Mouse (Mus musculus) cortical plate, adult 2 months (tissue): ENCODE data around the gene Tmem164. TPM values are rescaled to one million over a fixed set of nuclear protein-coding genes. Genes with fewer than 3 reads are reported as not detected.

Source experiments
- H3K27ac ChIP-seq: fragments of 200-500 bp; 2 replicates; pipeline ENCODE4 v1.5.1; 2012; ENCODE audit warnings: low read length, control low read depth, inconsistent platforms; ENCODE audit not compliant: insufficient read depth
- H3K4me1 ChIP-seq: fragments of 200-500 bp; 2 replicates; pipeline ENCODE4 v1.6.1; 2011; ENCODE audit warnings: low read length; ENCODE audit not compliant: control insufficient read depth, insufficient read depth
- H3K4me3 ChIP-seq: fragments of 200-500 bp; 2 replicates; pipeline ENCODE4 v1.5.1; 2011; ENCODE audit warnings: mild to moderate bottlenecking, low read length, control low read depth; ENCODE audit not compliant: insufficient read depth
- CTCF ChIP-seq: fragments of 200-500 bp; IDR thresholded peaks from 2 replicates; pipeline ENCODE4 v1.5.1; 2011; ENCODE audit warnings: mild to moderate bottlenecking, control low read depth, low read length; ENCODE audit not compliant: insufficient read depth; ENCODE audit errors: extremely low read depth
- POLR2A ChIP-seq: fragments of 200-500 bp; IDR thresholded peaks from 2 replicates; pipeline ENCODE4 v1.6.1; 2011; ENCODE audit warnings: mild to moderate bottlenecking, low read length, control low read depth; ENCODE audit not compliant: insufficient read depth; ENCODE audit errors: extremely low read depth
- polyA plus RNA-seq: library from polyadenylated mRNA; depleted of rRNA; stranded (reverse); fragments of >200 nt; gene quantifications from 2 replicates; pipeline ENCODE4 v1.2.3, GENCODE M21; 2012

Tmem164 gene
- polyA plus RNA-seq, 1 experiment, result 17.0 TPM

DNA sequence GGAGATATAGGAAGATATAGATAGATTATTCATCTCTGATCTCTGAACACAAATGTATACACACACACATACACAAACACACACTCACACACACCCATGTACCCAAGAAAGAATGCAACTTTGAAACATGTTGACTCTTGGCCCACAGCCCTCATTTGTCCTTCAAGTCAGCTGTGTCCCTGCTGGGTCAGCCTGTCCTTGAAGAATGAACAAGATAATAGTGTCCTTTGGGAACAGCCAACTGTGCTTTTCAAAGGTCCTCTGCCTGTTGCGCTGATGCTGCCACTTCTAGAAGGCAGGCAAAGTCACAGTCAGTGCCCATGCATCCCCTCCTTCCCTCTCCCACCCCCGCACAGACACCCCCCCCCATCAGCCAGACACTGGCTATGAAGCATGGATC, 157.6 kb downstream of the Tmem164 start:
- H3K4me3 ChIP-seq, result no peak overlapping the region
- no peak overlapping the region for H3K27ac ChIP-seq
- H3K4me1 ChIP-seq, result no peaks in the 10 kb centered on the region
- TF ChIP-seq POLR2A, result no peak
- TF ChIP-seq CTCF, result no peak

DNA sequence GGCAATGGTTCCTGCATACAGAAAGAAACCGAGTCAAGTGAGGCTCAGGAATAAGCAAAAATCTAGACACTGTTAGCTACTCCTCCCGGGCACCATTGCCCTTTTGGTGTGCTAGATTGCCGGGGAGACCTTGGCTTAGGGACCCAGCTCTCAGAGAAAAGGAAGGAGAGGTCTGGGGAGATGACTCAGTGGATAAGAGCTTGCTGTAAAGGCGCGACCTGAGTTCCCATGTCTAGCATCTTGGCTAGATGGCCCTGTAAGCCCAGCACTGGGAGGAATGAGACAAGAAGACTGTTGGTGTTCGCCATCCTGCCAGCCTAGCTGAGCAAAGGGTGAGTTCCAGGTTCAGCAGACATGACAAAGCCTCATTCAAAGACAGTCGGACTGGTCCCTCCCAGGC, 158.2 kb downstream of the Tmem164 start:
- H3K27ac ChIP-seq, result no peak overlapping the region
- no peak overlapping the region for H3K4me3 ChIP-seq
- no peaks in the 10 kb centered on the region for H3K4me1 ChIP-seq
- TF ChIP-seq CTCF (no peak), POLR2A (no peak)

DNA sequence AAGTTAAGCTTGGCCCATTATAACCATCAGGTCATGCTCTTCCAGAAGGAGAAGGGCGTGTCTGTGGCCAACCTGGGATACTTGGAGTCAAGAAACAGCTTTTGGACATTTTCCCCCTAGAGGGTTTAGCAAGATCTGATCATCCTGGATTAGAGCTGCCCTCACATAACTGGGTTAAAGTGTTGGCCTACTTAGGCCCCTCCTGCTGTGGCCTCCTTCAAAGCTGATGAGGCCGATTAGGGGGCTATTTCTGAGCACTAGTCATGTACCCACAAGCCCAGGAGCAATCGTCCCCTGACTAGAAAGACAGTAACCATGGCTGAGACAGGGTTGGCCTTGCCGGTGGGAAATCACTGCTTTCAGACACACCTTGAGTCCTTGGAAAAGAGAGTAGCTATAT, 160.7 kb downstream of the Tmem164 start:
- Histone ChIP-seq H3K4me3 (no peak overlapping the region), H3K4me1 (no peaks in the 10 kb centered on the region), H3K27ac (no peak overlapping the region)
- TF ChIP-seq POLR2A (no peak), CTCF (no peak)

DNA sequence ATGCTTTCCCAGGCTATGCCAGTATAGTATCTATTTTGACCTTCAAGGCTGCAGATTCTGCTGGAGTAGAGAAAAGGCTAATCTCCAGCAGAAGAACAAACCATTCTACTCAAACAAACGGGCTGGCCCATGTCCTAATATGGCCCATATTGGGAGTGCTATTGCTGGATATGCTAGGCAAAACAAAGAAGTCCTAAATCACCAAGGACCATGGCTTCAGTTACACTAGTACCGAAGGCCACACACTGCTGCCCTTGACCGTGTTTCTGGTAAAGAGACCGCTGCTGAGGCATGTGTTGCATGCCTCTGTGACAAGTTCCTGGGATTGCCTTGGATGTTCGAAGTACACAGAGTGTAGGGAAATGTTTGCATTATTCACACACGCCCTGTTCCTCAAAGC, 165.1 kb downstream of the Tmem164 start:
- no peak overlapping the region for H3K4me3 ChIP-seq
- TF ChIP-seq CTCF, result no peak
- no peak for TF ChIP-seq POLR2A
- H3K4me1 ChIP-seq, result no peaks in the 10 kb centered on the region
- H3K27ac ChIP-seq, result no peak overlapping the region

DNA sequence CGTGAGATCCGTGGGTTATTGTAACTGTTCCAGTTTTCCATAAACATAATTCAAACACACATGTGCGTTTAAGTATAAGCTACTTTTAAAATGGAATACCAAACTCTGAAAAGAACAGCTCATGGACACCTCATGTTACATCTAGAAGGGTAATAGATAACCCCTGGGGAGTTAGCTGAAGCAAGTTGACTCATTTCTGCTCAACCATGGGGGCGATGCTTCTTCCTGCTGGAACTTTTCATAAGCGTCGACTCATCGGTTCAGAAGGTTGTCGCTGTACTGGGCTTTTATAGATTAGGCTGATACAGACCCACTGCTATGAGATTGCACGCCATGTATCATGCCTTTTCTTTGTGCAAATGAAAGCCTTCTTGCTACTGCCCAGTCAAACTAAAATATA, 166.8 kb downstream of the Tmem164 start:
- no peak overlapping the region for H3K4me3 ChIP-seq
- no peaks in the 10 kb centered on the region for H3K4me1 ChIP-seq
- no peak for TF ChIP-seq CTCF
- no peak for TF ChIP-seq POLR2A
- H3K27ac ChIP-seq, result no peak overlapping the region

DNA sequence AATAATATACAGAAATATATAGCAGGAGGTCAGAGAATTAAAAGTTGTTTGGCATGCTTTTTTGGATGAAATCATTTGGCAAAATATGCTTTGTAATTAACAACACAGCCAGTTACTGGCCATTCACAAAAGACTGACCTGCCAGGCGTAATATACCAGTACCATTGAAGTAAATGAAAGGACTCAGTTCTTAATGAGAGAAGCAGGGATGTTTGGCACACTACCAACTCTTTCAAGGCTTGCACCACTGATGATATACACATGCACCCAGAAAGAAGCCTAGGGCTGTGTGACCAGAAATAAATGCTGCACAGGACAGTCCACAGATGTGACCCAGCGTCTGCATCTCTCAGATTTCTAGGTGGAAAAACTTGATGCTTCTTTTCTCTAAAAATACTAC, 188.6 kb downstream of the Tmem164 start:
- no peak overlapping the region for H3K27ac ChIP-seq
- no peak overlapping the region for H3K4me3 ChIP-seq
- H3K4me1 ChIP-seq, result no peaks in the 10 kb centered on the region
- TF ChIP-seq CTCF, result no peak
- no peak for TF ChIP-seq POLR2A

DNA sequence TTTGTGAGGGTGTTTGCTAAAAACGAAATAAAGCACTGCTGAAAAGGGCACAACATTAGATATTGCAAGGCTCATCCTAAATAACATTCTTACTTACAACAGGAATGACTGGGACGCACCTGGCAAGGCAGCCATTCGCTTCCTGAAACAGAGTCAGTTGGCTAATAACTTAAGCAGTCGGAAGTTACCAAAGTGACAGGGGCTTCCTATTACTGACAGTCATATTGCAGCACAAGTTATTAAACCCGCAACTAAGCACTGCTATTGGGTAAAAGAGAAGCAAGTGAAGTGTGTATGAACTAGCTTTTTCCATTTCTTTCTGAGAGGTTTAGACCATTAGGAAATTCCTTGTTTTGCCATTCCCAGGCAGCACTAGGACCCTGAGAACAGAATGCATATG, 201.0 kb downstream of the Tmem164 start:
- Histone ChIP-seq H3K27ac (no peak overlapping the region), H3K4me1 (no peaks in the 10 kb centered on the region), H3K4me3 (no peak overlapping the region)
- no peak for TF ChIP-seq POLR2A
- TF ChIP-seq CTCF, result no peak

DNA sequence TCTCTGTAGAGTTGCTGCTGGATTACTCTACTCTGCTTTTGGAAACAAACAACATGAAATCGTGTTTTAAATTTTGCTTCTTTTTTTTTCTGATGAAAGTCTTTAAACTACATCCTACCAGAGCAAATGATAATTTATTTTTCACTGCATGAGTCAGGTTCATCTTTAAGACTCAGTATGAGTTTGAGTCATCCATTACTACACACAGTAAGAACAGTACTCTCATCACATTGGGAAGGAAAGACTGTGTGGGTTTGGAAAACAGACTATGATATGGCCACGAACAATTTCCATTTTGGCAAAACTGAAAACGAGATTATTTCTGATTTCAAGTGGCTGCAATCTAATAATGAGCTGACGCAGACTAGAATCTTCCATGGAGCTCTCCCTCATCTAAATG, 202.4 kb downstream of the Tmem164 start:
- Histone ChIP-seq H3K27ac (no peak overlapping the region), H3K4me1 (no peaks in the 10 kb centered on the region), H3K4me3 (no peak overlapping the region)
- TF ChIP-seq CTCF (no peak), POLR2A (no peak)

DNA sequence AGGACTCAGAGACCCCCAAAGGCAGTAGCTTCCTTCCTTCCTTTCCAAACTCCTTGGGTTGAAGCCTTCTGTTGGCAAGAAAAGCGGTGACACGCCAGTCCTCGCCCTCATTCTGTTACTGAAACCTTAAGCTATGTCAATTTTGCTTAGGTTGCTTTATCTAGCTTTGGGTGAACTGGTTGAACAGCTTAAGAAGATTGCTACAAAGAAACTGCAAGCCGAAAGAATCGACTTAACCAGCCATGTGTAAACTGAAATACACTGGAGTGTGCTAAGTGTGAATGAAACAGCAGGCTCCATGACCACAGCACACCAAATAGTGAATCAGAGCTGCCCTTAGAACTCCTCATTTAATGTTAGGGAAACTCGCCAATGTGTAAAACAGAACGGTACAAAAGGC, 204.8 kb downstream of the Tmem164 start:
- H3K4me3 ChIP-seq, result no peak overlapping the region
- no peaks in the 10 kb centered on the region for H3K4me1 ChIP-seq
- no peak for TF ChIP-seq POLR2A
- TF ChIP-seq CTCF, result no peak
- H3K27ac ChIP-seq, result no peak overlapping the region
